Mouse (Mus musculus) 416B (cell line): ENCODE measurements around the gene Cfh.
"Not testable (repeated sequence)": the region's sequence is repeated elsewhere in the genome, so short reads cannot be mapped to it uniquely, and the experiment has no call there.

Experiments
- DNase-seq: peaks from one replicate; pipeline ENCODE4 v3.0.0; 2011; ENCODE audit warnings: low read depth

Gene Cfh

DNA sequence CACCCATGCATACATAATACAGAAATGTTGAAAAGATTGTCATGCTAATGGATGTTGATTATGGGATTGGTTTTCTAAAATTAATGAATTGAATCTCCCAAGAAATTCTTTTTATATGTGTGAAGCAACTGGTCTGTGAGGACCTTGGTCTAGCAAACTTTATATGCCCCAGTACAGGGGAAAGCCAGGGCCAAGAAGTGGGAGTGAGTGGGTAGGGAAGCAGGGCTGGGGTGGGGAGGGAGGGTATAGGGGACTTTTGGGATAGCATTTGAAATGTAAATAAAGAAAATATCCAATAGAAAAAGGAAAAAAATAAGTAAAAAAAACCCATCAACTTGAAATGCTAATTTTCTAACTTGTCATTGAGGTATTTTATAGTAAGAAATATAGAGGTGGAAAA, at the start of gene Cfh:
TSS of gene Cfh (minus strand) at position 101 of the 400 bp plus-strand sequence.
- DNase-seq: not testable (repeated sequence)

DNA sequence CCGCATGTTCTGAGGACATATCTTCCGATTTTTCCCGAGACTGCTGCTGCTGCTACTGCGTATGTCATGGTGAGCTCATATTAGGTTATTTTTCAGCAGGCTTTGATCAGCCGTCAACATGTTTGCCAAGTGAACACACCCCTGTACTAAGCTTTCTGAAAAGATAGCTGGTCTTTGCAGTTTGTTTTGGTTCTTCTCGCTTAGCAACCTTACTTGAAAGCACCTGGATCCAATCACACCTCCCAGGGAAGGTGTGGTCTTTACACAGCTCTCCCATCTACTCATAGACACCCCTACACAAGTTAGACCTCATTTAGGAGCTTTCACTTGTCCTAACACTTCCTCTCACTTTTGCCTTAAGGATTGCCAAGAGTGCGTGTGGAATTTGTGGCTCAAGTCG, 43.1 kb upstream of the Cfh start:
- DNase-seq: no peak

DNA sequence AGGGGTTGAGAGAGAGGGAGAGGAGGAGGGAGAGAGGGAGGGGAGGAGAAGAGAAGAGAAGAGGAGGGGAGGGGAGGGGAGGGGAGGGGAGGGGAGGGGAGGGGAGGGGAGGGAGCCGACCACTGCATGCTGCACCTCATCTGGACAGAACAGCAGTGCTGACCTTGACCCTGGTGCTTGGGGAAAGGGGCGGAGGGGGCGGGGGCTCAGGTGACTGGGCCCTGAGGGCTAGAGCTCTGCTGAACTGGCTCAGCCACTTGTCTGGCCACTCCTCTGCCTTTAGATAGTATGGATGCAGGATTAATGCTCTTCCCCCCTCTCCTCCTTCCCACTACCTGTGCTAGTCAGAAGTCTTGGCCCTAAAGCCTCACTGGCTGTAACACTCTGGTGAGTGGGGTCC, 41.7 kb upstream of the Cfh start:
- DNase-seq: no peak

DNA sequence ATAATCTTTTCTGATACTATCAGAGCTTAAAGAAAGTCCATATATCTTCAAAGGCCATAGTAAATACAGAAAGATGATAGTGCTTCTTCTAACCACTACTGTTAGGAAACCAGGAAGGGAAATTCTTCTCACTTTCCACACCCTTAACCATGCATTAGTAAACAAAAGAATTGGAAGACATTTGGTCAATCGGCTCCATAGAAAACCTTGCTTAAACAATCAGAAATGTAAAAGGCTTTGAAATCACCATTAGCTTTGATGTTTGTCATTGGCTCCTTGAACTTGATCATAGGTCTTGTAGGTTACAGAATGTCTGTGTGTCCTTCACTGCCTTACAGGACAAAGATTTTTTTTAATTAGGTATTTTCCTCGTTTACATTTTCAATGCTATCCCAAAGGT, 21.8 kb upstream of the Cfh start:
- no peak for DNase-seq

DNA sequence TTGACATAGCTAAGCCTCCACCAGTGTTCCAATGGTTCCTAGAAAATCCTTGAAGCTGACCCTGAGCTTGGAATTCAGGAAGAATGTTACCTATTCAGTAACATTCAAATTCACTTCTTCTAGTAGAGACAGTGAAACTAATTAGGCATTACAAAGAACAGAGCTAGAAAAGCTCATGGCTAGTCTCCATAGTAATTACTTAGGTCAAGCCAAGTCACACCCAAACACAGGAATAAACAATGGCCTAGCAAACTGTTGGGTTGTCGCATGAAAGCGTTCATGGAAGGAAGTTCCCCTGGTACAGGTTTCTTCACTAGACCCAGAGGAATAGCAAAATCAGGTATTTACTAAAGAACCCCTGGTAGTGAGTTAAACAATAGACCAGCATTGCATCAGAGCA, 4.9 kb upstream of the Cfh start:
- DNase-seq: not testable (repeated sequence)

DNA sequence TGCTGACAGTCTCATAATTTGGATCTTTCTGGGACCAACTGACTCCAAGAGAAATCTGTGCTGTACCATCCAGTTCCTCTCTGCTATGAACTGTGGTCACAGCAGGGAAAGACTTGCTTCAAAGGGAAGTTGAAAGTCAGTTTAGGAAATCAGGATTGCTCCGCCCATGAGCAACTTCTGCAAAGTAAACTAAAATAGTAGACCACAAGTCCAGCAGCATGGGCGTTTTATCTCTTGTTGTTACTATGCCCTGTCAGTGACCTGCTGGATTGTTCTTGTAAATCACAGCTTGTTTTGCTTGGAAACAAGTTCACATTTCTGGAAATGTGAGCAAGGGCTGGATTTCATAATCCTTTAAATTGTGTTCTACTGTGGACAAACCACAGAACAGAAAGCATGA, 356 bp downstream of the Cfh start:
- no peak for DNase-seq

DNA sequence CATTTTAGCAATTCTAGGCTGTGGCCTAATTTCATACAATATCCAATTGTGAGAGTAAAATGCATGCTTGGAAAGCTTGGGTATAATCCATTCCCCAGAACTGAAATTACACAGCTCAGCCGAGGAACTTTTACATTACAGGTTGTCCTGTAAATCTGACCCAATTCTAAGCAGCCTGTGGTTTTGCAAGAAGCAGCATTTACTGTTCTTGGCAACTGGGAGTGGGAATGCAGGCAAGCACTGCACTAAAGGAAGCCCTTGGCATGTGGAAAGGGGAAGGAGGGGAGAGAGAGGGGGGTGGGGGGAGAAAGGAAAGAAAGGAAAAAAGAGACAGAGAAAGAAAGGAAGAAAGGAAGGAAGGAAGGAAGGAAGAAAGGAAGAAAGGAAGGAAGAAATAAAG, 3.4 kb downstream of the Cfh start:
- DNase-seq: no peak

DNA sequence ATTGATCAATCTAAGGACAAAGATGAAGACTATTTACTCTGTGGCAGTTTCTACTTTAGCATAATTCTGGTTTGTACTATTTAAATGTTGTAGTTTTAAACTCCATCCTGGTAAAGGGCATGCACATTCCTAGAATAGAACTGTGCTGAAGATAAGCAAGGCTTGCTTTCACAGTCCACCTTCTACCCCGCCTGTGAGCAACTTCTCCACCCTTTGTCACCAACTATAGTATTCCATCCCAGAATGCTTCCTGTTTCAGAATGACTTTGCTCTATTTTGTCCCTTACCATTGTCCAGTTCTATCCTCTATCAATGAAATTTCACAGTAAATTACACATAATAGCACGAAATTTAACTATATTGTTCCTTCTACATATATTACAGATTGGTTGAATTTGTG, 8.1 kb downstream of the Cfh start:
- no peak for DNase-seq

DNA sequence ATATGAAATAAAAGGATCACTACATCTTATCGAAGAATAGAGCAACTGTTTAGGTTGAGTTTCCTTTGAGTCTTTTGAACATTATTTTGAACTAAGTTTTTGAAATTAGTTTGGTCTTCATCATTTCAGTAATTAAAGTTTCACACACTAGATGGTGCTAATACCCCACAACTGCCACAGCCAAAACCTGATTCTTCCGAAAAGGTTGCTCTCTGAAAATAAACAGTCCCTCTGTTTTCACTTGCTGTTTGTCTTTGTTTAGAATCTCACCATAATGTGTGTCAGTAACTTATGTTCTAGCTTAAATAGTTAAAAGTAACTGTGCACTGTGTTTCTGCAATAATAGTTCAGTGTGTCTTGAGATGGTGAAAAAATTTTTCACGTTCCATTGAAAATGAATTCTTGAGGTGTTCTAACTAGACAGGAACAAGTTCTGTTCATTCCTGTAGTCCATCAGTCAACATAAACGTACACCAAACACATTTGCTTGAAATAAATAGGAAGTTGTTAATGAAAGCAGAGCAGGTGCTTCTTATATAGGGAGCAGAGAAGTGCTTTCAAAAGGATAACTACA, 11.9 kb downstream of the Cfh start:
- peak; percentile 35 for DNase-seq

DNA sequence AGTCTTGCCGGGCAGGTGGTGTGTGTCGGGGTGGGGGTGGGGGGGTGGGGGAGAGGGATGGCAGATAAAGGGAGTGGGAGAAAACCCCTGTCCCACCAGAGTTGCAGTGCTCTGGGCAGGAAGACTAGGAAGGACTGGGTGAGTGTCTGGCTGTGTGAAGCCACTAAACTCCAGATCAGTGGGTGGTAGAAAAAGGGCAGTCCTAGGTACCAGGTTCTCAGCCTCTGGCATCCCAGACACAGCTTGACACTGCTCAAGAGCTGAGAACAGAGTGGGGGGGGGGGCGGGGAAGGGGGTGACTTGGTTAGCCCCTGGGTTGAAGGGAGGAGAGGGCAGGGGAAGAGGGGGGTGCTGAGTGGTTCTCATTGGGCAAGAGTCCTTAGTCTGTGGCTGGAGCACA, 24.6 kb downstream of the Cfh start:
- DNase-seq: no peak

DNA sequence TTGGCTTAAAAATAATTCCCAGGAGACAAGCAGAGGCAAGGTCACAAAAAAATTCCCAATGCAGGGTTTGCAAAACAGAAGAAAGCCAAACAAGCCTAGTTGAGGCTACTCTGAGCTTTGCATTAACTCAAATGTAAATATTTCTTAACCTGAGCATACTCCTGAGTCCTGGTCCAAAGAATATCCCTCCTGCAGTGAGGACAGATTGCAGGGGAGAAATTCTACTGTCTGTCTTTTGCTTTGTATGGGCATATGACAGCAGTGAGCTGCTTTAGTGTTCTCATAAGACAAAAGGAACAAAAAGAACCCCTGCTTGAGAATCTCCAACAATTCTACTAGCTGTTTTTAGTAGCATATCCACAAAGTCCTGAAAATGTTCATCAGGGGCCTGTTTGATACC, 114.1 kb downstream of the Cfh start:
- DNase-seq: no peak
